Mouse (Mus musculus) heart, postnatal 0 days (tissue): Measurements from ENCODE around the gene Lamb3.

Experiments used
- CTCF ChIP-seq: IDR thresholded peaks from 2 replicates; pipeline ENCODE4 v1.5.1; 2016; ENCODE audit warnings: antibody characterized with exemption, control low read depth, low read depth
- EP300 ChIP-seq: IDR thresholded peaks from 2 replicates; pipeline ENCODE4 v1.6.1; 2016; ENCODE audit warnings: antibody characterized with exemption, low read depth

- TF ChIP-seq CTCF (no peak), EP300 (no peak)
Measured at GRCm38 (mm10) chr1:193252616-193253015, 45.1 kb downstream of the Lamb3 start.
